Mouse (Mus musculus) mature B cell (primary cell): ENCODE measurements around the gene Ostn.
"Not testable (repeated sequence)": the region's sequence is repeated elsewhere in the genome, so short reads cannot be mapped to it uniquely, and the experiment has no call there.

ENCODE experiments used
- in situ Hi-C: fragments of 300-500 bp; cut with MboI; formaldehyde crosslinking; loops from 2 replicates; pipeline ENCODE4 v1.14.3; 2019

Ostn gene

DNA sequence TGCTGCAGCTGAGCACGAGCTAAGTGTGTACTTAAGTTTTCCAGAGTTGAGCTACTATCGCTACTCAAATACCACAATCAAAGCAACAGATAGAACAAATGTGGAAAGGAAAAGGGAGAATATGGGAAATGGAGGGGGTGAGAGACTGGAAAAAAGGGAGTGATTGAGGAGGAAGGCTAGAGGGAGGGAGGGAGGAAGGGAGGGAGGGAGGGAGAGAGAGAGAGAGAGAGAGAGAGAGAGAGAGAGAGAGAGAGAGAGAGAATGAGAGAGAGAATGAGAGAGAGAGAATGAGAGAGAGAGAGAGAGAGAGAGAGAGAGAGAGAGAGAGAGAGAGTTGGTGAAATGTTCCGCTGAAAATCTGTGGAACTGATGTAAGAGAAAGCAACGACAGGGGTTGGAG lies at the start of gene Ostn:
TSS of gene Ostn (plus strand) at position 301 of the 400 bp plus-strand sequence.
- in situ Hi-C loops: not testable (repeated sequence)

DNA sequence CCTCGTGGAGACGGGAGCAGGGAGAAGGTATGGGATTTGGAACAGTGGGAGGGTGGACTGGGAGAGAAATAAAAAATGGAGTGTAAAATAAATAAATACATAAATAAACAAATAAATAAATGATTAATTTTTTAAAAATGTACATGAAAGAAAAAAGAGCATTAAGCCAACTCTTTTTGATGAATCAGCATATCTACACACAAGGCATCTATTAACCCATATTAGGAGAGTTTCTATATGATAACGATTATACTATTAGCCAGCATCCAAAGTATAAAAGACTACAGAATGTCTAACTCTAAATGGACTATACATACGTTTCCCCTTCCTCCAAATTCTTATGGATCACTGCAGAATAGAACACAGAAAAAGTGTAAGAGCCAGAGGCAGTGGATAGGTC lies 38.5 kb upstream of the Ostn start:
- in situ Hi-C loops: no loop called here

DNA sequence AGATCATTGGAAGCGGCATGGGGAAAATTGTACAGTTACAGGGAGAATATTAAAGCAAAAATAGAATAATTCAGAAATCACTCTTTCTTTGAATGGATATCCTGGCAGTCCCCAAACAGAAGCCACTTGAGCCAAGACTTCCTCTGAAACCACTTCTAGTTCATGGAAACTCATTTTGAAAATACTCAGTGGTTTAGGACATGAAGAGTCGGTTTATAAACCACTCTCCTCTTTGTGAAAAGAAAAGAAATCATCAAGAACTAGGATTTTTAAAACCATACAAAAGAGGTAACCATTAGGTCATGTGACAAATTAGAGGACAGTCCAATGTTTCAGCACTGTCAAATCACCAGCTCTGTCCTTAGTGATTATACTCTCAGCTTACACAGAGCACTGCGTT lies 19.9 kb upstream of the Ostn start:
- in situ Hi-C loops: no loop called here

DNA sequence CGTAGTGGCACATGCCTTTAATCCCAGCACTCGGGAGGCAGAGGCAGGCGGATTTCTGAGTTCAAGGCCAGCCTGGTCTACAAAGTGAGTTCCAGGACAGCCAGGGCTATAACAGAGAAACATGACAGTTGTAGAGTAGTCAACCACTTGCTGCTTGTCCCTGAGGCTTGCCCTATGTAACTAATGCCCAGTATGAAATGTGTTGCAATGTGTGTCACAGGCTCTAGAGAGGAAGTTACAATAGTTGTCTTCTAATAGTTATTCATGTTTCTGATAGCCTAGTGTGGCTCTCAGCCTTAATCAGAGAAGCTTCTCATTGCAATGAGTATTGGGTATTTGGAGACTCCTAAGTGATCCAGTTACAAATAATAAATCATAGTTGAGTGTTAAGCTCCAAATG lies 10.8 kb upstream of the Ostn start:
- in situ Hi-C loops: no loop called here

DNA sequence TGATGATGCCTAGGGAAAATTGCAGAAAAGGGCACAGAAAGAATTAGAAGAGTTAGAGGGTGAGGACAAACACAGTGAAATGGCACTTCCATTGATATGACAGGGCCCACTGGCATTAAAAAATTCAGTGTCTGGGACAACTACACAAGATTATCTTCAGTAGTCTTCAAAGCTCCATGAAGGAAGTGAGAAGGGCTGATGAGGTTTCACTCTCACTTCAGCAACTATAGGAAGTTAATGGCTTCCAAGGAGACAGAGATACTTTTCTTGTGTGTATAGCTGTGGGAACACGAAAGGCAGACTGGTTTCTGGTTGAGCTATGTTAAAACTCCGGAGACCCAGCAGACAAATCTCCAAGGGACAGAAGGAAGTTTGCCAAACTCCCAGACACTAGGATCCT lies 10.4 kb upstream of the Ostn start:
- in situ Hi-C loops: no loop called here

DNA sequence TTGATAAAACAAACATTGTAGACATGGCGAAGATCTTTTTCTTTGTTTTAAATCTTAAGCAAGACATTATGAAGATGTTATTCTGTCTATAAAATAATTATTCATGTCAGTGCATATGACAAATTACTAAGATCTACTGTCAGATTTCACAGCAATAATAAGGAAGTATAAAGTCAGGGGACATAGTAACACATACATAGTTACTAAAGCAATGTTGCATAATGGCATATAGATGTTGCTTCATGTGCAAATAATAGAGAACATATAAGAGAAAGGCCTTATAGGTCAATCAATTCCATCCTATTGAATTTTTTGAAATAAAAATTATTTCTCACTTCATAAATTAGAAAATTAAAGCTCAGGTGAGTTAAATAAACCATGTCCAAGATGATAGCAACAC lies 11.8 kb downstream of the Ostn start:
- in situ Hi-C loops: no loop called here

DNA sequence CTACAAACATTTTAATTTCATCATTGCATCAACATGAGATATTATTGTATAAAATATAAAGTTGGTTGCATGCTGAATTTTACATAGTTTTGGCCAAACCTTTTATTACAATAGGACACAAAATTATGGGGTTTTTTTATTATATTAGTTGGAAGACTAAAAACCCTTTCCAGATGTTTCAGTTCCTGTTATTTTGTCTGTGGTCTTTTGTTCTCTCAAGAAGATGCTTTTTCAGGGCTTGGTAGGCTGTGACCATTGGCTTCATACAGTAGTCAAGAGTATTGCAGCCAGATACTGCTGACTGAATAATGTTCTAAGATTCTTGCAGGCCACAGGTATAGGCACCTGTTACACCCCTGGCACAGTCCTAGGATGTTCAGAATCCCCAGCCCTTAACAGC lies 14.8 kb downstream of the Ostn start:
- in situ Hi-C loops: no loop called here

DNA sequence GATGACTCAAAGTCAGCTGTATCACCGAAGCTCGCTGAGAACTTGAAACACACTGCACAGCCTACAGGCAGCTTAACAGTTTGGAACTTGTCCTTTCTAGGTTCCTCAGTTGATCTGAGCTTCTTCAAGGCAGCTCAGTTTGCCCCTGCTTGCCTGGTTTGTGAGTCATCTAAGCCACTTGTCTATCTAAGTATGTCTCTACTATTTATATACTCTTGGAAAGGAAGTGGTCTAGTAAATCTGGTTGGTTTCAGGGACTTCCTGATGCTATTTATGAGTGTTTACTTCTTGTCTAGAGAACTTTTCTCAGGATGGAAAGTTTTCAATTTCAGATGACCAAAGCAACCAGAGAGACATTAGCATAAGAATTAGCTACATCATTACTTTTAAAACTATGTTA lies 19.2 kb downstream of the Ostn start:
- in situ Hi-C loops: no loop called here

DNA sequence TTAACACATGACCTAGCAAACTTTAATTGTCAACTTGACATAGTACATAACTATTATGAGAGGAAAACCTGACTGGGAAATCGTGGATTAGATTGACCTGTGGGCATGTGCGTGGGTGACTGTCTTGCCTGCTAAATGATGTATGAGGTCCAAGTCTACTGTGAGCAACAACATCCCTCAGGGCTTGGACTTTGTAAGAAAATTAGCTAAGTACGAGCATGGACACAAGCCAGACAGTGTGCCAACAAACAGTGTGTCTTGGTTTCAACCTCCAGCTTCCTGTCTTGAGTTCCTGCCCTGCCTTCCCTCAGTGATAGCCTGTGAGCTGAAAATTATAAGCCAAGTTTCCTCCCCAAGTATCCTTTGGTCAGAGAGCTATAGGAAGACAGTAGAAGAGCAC lies 40.2 kb downstream of the Ostn start:
- in situ Hi-C loops: no loop called here

DNA sequence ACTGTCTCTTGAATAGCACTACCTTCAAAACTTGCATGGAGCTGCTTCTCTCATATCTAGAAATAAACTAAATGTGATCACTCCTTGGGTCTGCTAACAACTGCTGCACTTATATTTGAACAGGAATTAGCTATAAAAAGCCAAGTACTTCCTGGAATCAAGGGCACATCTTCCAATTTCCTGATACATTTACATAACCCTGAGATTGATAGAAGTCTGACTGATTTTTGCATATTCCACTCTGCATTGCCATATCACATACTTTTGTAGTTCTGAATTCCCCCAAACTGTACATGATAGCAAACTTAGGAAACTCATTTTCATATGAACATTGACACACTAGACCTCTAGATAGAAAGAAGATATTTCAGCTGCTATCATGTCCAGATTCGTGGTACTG lies 41.1 kb downstream of the Ostn start:
- in situ Hi-C loops: no loop called here

DNA sequence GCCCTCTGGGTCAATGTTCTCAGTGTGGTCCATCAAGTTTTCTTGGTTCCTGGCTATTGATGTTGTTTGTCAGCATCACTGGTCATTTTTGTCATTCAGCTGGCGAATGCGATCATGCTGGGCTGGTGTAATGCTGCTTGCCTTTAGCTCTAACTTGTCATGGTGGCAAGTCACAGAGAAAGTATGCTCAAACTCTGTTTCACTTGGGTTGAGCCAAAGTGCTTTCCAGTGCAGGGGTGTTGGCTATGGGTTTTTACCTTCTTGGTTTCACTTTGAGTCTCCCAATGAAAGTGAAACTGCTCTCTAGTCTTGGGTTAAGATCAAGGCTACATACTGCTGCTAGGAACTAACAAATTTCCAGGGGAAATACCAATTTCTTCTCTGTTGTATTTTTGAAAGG lies 41.9 kb downstream of the Ostn start:
- in situ Hi-C loops: no loop called here

DNA sequence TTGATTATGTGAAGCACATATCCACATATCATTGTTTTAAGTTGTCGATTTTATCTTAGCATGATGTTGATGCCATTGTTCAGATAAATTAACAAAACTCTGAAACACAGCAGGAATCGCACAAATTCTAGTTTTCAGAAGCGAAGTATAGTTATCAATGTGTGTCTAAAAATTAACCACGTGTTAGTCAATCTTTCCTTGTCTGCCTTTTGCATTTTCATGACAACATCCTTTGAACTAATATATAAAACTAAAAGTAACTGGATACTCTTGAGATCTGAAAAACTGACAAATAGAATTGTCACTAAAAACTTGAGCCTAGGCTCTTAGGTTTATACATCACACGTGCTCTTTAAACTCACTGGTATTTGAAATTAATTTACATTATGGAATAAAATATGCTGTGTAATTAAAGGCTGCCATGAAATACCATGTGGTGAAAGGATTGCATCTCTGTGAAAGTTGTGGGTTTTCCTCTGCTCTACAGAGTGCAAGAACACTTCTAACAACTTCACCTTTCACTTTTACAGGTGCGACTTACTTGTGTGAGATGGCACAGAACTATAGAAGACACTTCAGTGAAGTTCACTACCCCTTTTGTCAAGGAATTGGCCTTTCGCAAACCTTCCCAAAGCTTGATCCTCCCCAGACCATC lies 42.7 kb downstream of the Ostn start:
- in situ Hi-C loops: no loop called here

DNA sequence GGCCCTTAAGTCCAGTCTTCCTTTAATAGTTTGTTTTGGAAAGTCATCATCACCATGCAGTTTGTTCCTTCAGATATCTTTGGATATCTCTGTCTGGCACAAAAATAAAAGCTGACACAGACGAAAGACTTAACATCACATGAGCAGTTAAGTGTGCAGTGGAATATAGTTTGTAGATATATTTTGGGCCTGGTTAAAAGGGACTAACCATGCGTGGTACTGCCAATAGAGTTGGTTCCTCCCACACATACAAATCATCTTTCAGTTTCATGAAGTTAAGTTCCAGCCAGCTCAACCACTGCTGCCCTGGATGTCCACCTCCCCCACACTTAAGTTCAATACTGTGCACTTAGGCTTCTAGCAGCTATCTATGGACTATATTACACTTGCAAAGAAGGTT lies 47.2 kb downstream of the Ostn start:
- in situ Hi-C loops: no loop called here

DNA sequence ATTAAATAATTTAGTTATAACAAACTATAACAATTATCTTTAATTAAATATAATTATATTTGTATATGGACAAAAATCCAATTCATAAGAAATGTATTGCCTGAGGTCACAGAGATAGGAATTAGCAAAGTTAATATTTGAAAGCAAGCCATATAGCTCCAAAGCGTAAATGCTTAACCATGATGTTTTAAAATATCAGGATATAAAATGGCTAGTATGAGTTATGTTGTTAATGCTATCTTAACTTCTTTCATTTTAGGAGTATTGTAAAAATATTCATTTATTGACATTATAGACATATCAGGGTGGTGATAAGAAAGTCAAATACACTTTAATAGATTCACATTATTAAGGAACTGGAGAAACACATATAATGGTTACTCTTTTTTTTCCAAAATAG lies 52.8 kb downstream of the Ostn start:
- in situ Hi-C loops: no loop called here

DNA sequence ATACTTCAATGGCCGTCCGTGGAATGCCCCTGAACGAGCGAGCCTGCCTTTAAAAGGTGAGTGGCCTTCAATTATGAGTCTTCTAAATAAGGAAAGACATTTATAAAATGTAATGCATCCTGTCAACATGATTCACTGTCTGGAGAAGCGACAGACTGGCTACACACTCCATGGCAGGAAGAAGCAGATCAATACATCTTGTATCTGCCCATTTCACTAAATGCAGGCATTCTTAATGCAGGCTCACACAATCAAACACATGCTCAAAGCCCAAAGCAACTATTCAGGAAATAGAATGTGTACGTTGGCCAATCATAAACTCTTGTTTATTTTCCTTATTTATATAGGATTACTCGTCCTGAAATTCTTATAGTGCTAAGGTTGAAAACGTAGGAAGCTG lies 62.9 kb downstream of the Ostn start, which contains the start of gene Uts2b:
TSS of gene Uts2b (minus strand) at position 49 of the 400 bp plus-strand sequence.
- in situ Hi-C loops: no loop called here

DNA sequence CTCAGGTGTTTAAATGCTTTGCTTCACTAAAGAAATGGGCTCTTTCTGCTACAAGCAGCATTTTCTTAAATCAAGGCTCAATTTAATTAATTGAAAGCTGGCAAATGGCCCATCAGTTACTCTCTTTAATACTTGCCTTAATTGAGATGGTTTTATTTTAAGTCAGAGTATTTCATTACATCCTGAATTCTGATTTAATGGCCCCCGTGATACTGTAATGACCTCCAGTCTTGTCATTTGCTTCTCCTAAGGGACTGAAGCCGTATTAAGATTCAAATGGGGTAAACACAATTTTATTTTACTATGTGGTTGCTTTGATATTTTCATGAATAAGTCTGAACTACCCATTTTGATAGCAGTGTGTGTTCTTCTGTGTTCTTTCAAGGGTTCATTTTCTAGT lies 63.4 kb downstream of the Ostn start:
- in situ Hi-C loops: no loop called here

DNA sequence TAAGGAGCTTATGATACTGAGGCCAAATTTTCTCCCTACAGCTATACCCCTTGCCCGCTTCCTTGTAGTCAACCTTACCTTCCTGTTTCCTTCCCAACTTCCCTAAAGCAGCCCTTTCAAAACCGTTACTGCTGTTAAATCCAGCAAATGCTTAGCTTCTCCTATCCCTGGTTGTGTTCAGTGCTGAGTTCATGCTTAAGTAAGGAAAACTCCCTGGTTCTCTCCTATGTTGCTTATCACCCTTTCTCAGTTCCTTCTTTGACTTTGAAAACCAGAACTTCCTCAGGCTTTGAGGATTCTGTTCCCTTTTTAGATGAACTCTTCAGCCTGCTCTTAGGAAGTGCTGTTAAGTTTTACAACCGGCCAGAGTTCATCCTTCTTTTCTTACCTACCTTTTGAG lies 66.8 kb downstream of the Ostn start:
- in situ Hi-C loops: no loop called here

DNA sequence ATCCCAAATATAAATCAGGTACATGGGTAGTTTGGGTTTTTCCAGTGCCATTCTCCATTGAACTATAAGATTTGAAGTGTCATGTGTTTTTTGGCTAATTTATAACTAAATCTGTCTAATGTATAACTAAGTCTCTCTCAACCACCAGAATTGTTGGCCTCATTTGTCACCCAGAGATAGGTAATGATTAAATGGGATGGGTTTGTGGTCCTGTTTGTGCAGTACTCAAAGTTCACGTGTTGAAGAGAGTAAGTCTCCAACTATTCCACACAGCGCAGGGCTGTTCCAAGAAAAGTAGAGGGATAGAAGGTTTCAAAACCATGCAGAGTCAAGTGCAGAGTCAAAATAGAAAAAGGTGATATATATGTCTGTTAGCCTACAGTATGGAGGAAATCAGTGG lies 68.0 kb downstream of the Ostn start:
- in situ Hi-C loops: no loop called here

DNA sequence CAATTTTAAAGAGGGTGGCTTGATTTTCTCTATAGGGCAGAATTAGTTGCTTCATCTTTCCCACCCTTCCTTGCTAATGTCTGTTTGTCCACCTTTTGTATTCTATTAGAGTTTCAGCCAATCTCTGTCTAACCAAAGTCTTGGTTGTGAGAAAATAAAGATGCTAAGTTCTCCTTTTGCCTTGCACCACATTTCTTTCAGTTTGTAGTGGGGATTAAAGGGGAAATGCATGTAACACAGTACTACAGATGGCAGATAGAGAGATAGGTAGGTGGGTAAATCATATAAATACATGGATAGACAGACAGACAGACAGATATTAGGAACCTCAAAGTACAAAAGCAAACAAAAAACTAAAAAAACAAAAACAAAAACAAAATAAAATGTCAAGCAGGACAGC lies 69.3 kb downstream of the Ostn start:
- in situ Hi-C loops: no loop called here

DNA sequence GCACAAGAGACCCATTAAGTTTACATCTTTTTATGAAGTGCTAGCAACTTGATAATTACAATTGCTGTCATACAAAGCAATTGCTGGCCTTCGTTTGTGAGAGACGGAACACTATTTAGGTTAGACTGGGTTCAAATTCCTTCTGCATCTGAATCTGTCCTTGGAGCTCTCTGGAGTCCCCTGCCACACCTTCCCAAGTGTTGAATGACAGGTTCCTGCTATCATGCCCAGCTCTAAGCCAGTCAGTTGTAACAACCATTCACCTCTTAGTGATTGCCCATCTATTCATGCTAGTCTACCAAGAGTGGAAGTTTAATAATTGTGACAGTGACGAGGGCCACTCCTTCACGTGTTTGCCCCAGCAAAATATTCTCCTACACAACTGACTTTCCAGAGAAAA lies 74.9 kb downstream of the Ostn start:
- in situ Hi-C loops: no loop called here

DNA sequence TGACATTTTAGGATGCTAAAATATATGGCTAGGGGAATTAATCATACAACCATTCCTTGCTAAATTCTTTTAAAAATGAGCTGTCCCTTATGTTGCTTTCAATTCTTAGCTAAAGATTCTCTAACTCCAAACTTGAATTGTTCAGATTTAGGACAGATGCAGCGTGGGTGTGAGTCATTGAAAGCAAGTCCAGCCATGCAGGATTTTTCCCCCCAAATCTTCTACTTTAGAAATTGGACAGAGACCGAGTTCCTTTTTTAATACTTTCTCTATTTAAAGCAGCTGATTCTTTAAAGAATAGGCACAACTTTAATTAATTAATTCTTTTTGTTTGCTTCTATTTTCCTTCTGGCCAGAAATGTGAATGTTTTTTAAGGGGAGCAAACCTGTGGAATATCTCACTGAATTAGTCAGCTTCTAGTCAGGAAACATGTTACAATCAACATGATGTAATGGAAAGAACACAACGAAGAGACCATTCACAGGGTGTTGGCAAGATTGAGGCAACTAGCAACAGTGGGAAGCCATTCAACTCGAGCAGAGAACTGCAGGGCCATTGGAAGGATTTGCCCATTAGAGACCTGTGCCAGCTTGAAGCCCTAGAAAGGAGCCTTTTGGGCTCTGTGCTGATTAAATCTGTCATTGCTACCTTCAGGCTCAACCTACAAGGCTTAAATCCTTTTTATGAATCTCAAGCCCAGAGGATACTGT lies 77.8 kb downstream of the Ostn start:
- in situ Hi-C loops: no loop called here

DNA sequence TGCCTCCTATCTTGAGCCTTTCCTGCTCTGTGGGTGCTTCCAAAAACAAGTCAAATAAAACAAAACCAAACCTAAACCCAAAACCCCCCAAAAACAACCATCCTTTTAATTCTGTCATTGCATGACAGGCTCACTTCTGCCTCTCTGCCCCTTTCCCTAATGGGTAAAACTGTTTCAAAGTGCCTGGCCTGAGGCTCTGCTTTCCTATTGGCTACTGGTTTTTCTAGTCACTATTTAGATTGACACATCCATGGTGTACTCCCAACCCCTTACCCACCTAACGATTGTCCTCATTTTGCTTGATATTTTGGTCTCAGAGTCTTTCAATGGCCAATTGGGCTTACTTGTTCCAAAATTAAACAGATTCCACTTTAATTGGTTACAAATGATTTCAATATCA lies 78.4 kb downstream of the Ostn start:
- in situ Hi-C loops: no loop called here

DNA sequence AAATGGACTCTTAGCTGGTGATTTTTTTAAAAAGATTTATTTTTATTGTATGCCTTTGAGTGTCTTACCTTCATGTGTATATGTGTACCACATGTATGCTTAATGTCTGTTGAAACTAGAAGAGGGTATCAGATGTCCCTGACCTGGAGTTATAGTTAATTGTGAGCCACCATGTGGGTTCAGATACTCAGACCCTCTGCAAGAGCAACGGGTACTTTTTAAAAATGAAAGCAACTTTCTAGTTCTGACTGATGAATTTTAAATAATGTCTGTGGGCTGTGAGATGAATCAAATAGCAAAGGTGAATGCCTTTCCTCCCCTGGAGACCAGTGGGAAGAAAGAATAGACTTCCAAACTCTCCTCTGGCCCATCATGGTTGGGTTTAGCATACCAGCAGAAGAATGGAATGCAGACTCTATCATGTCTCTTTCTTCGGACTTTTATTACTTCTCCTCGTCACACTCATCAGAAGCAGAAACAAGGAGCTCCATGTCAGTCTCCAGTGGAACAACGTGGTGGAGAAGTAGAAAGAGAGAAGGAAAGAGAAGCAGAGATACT lies 79.6 kb downstream of the Ostn start:
- in situ Hi-C loops: no loop called here
